In the genomic region with DNA sequence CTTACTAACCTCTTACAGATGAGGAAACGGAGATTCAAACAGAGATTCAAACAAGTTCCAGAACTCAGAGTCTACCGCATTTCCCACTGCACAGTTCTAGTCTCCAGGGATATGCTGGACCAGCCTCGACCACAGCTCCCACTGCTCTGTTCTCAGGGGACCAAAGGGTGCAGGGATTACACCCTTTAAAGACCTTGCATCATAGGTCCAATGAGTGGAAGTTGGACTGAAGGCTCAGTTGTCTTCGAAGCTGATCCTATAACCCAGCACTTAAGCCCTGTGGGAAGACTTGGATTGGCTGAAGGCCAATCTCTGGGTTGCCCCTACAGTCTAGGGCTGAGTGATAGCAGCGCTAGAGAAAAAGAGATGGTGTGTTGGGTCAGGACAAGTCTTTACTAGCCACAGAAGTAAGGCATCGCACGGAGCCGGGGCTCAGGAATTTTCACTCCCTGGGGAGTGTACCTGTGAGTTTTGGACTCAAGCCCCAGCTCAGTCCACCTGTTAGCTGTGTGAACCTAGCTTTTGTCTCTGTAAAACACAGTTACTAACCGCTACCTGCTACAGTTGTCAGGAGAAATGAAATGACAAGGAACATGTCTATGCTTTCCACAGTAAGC, we compare ENCODE assay signal across 8 mouse cellular contexts. TPM values are rescaled to one million over a fixed set of nuclear protein-coding genes. Genes with fewer than 3 reads are reported as not detected.
DNase-seq lines count a peak whose midpoint lies in the region; ATAC-seq and TF ChIP-seq lines count a peak whose summit lies in the region.

No protein-coding gene starts in this region.

- H3K27ac ChIP-seq in heart, embryonic 12.5 days (ENCODE audit: poor library complexity, severe bottlenecking): no peak overlapping the region
- no peak overlapping the region for H3K27ac ChIP-seq in MEL (ENCODE audit: control insufficient read depth, low read depth, low read length)
- peak overlapping the region; percentile 95; the same call in 1 of the 2 replicates for H3K27ac ChIP-seq in heart, postnatal 0 days (ENCODE audit: low read depth)
- H3K27ac ChIP-seq in liver, postnatal 0 days (ENCODE audit: low read depth): peak overlapping the region; percentile 98

- ATAC-seq in heart, embryonic 12.5 days (ENCODE audit: insufficient number of reproducible peaks, low FRiP score): no peak
- no peak for ATAC-seq in heart, postnatal 0 days (ENCODE audit: insufficient read depth, low read depth)
- ATAC-seq in liver, postnatal 0 days: no peak

- no peak for TF ChIP-seq CTCF in MEL (IDR thresholded peaks at IDR 0.05 in 2 of 3, conservative IDR thresholded peaks at IDR 0.05 in 1 of 3; ENCODE audit: control insufficient read depth in 1 of 3, insufficient read depth in 1 of 3, low read depth in 2 of 3, low read length in 3 of 3, poor library complexity in 1 of 3, severe bottlenecking in 1 of 3)
- no peak for TF ChIP-seq CTCF in heart, postnatal 0 days (IDR thresholded peaks at IDR 0.05; ENCODE audit: low read depth)
- no peak for TF ChIP-seq CTCF in liver, postnatal 0 days (IDR thresholded peaks at IDR 0.05; ENCODE audit: low read depth)

- peaks cover 43% of the 10 kb centered on the region for H3K36me3 ChIP-seq in heart, embryonic 12.5 days
- H3K36me3 ChIP-seq in MEL (ENCODE audit: control insufficient read depth in 1 of 2, insufficient read depth in 2 of 2, low read length in 2 of 2): peaks cover 1 to 30% of the 10 kb centered on the region in 2 experiments; a peak in 3 of 4 replicates
- peaks cover 41% of the 10 kb centered on the region for H3K36me3 ChIP-seq in heart, postnatal 0 days (replicated peaks; ENCODE audit: control insufficient read depth, insufficient read depth, low read length)
- peaks cover 25% of the 10 kb centered on the region for H3K36me3 ChIP-seq in liver, postnatal 0 days (replicated peaks; ENCODE audit: insufficient read depth, low read length)

- H3K27me3 ChIP-seq in heart, embryonic 12.5 days (replicated peaks): no peaks in the 10 kb centered on the region
- H3K27me3 ChIP-seq in MEL (ENCODE audit: control insufficient read depth in 1 of 2, insufficient read depth in 2 of 2, low read length in 2 of 2): no peaks in the 10 kb centered on the region
- H3K27me3 ChIP-seq in heart, postnatal 0 days (ENCODE audit: control insufficient read depth, insufficient read depth, low read length): no peaks in the 10 kb centered on the region
- H3K27me3 ChIP-seq in liver, postnatal 0 days (ENCODE audit: insufficient read depth, low read length): no peaks in the 10 kb centered on the region

- DNase-seq in heart, postnatal 4 days: no peak
- DNase-seq in MEL (ENCODE audit: low read depth, low spot score): no peak
- DNase-seq in heart, postnatal 0 days (ENCODE audit: low spot score): no peak
- DNase-seq in liver, postnatal 0 days: no peak
- no peak for DNase-seq in urinary bladder, postnatal 36 days (ENCODE audit: low spot score in 2 of 2)
- DNase-seq in adrenal gland, adult 2 months: no peak
- no peak for DNase-seq in lung, postnatal 4 days

- no peaks in the 10 kb centered on the region for H3K9me3 ChIP-seq in heart, embryonic 12.5 days (replicated peaks)
- H3K9me3 ChIP-seq in MEL (replicated peaks; ENCODE audit: insufficient read depth, low read length): no peaks in the 10 kb centered on the region
- H3K9me3 ChIP-seq in heart, postnatal 0 days (replicated peaks; ENCODE audit: control insufficient read depth, low read length): no peaks in the 10 kb centered on the region
- no peaks in the 10 kb centered on the region for H3K9me3 ChIP-seq in liver, postnatal 0 days (ENCODE audit: low read length)

- H3K79me2 ChIP-seq in MEL (ENCODE audit: control insufficient read depth, insufficient read depth, low read length, poor library complexity): peaks cover 19% of the 10 kb centered on the region

- peak overlapping the region; percentile 98 for H3K9ac ChIP-seq in heart, embryonic 12.5 days
- H3K9ac ChIP-seq in MEL (ENCODE audit: control insufficient read depth, low read depth, low read length, poor library complexity, severe bottlenecking): no peak overlapping the region; the same call in 1 of the 2 replicates
- peak overlapping the region; percentile 99 for H3K9ac ChIP-seq in heart, postnatal 0 days (replicated peaks; ENCODE audit: low read depth, low read length)
- H3K9ac ChIP-seq in liver, postnatal 0 days (replicated peaks): peak overlapping the region; percentile 83

- H3K4me2 ChIP-seq in heart, embryonic 12.5 days: peak overlapping the region; percentile 96
- H3K4me2 ChIP-seq in heart, postnatal 0 days (ENCODE audit: low read depth, low read length): peak overlapping the region; percentile 94
- peak overlapping the region; percentile 98 for H3K4me2 ChIP-seq in liver, postnatal 0 days (ENCODE audit: low read depth, low read length)

- 86% methylated on average over 9 of the region's 9 CpGs for WGBS in heart, embryonic 12.5 days
- WGBS in heart, postnatal 0 days: 63% methylated on average over 9 of the region's 9 CpGs
- 68% methylated on average over 9 of the region's 9 CpGs for WGBS in liver, postnatal 0 days (ENCODE audit: insufficient replicate concordance)

- TF ChIP-seq POLR2A in MEL (IDR thresholded peaks at IDR 0.05; ENCODE audit: control insufficient read depth in 1 of 2, insufficient read depth in 1 of 2, low read depth in 1 of 2, low read length in 2 of 2, poor library complexity in 1 of 2): no peak

- TF ChIP-seq RAD21 in MEL (IDR thresholded peaks at IDR 0.05; ENCODE audit: low read depth, low read length): no peak

- peak overlapping the region; percentile 91 for H3K4me3 ChIP-seq in heart, embryonic 12.5 days
- peak overlapping the region; percentile 89 to 90 for H3K4me3 ChIP-seq in MEL (ENCODE audit: control insufficient read depth in 1 of 2, insufficient read depth in 1 of 2, low read depth in 2 of 2, low read length in 2 of 2)
- peak overlapping the region; percentile 90 for H3K4me3 ChIP-seq in heart, postnatal 0 days (ENCODE audit: low read depth, low read length)
- peak overlapping the region; percentile 90 for H3K4me3 ChIP-seq in liver, postnatal 0 days (ENCODE audit: low read depth, low read length)

- TF ChIP-seq EP300 in MEL (IDR thresholded peaks at IDR 0.05; ENCODE audit: low read depth in 1 of 2, low read length in 2 of 2): no peak
- TF ChIP-seq EP300 in heart, postnatal 0 days (IDR thresholded peaks at IDR 0.05; ENCODE audit: low read depth): no peak
- no peak for TF ChIP-seq EP300 in liver, postnatal 0 days (IDR thresholded peaks at IDR 0.05; ENCODE audit: low read depth)

- H3K4me1 ChIP-seq in heart, embryonic 12.5 days (replicated peaks): peaks cover 29% of the 10 kb centered on the region
- peaks cover 19 to 40% of the 10 kb centered on the region in 2 experiments for H3K4me1 ChIP-seq in MEL (ENCODE audit: control insufficient read depth in 1 of 2, insufficient read depth in 2 of 2, low read length in 2 of 2)
- H3K4me1 ChIP-seq in heart, postnatal 0 days (ENCODE audit: control insufficient read depth, insufficient read depth): peaks cover 14% of the 10 kb centered on the region
- peaks cover 37% of the 10 kb centered on the region for H3K4me1 ChIP-seq in liver, postnatal 0 days (ENCODE audit: insufficient read depth)

RNA-seq across cellular contexts. Expression of a gene that starts 1.6 kb away (rescaled TPM):
- polyA plus RNA-seq in heart, embryonic 12.5 days (2016; fragmentation: Nextera tagmentation; extraction: Ambion mirVana): 43.2 and 45.1 TPM in 2 replicates
- total RNA-seq in heart, postnatal 4 days (2021): 10 to 100 TPM; 47.1 to 51.4 TPM
- 11.8 and 13.1 TPM in 2 replicates for total RNA-seq in MEL (2012; rRNA removed)
- 10 to 100 TPM in 1 of 2 experiments, not detected in 1; 48.9 TPM for polyA plus RNA-seq in MEL (2012; ENCODE audit: insufficient read depth in 1 of 2, insufficient read length in 2 of 2, low read depth in 1 of 2, low replicate concordance in 2 of 2, missing spikeins in 1 of 2)
- 22.6 and 30.3 TPM in 2 replicates for total RNA-seq in heart, postnatal 0 days (2014; rRNA removed; ENCODE audit: low replicate concordance)
- polyA plus RNA-seq in heart, postnatal 0 days (2015; fragmentation: Nextera tagmentation; extraction: Ambion mirVana): 34.4 and 34.5 TPM in 2 replicates
- 13.5 and 13.7 TPM in 2 replicates for polyA plus RNA-seq in liver, postnatal 0 days (2015; fragmentation: Nextera tagmentation; extraction: Ambion mirVana)
- 10 to 100 TPM; 54.4 to 61.2 TPM for total RNA-seq in adrenal gland, adult 2 months (2021)
- 90.7 and 93.9 TPM in 2 replicates for polyA plus RNA-seq in adrenal gland, adult 2 months (2012; rRNA removed)

RNA-seq across cellular contexts. Expression of a gene that starts 10.7 kb away (rescaled TPM):
- polyA plus RNA-seq in heart, embryonic 12.5 days (2016; fragmentation: Nextera tagmentation; extraction: Ambion mirVana): 1.7 and 3.2 TPM in 2 replicates
- total RNA-seq in heart, postnatal 4 days (2021): 1 to 10 TPM in 1 of 2 experiments, under 1 TPM in 1; 0.67 to 9.0 TPM
- total RNA-seq in MEL (2012; rRNA removed): 0.04 and 0.20 TPM in 2 replicates
- under 1 TPM in 1 of 2 experiments, not detected in 1; 0.47 TPM for polyA plus RNA-seq in MEL (2012; ENCODE audit: insufficient read depth in 1 of 2, insufficient read length in 2 of 2, low read depth in 1 of 2, low replicate concordance in 2 of 2, missing spikeins in 1 of 2)
- total RNA-seq in heart, postnatal 0 days (2014; rRNA removed; ENCODE audit: low replicate concordance): 0.92 and 3.8 TPM in 2 replicates
- 0.40 and 0.92 TPM in 2 replicates for polyA plus RNA-seq in heart, postnatal 0 days (2015; fragmentation: Nextera tagmentation; extraction: Ambion mirVana)
- 2.2 and 34.1 TPM in 2 replicates for polyA plus RNA-seq in liver, postnatal 0 days (2015; fragmentation: Nextera tagmentation; extraction: Ambion mirVana)
- not detected for total RNA-seq in adrenal gland, adult 2 months (2021)
- not detected in 2 replicates for polyA plus RNA-seq in adrenal gland, adult 2 months (2012; rRNA removed)

RNA-seq across cellular contexts. Expression of a gene that starts 13.6 kb away (rescaled TPM):
- polyA plus RNA-seq in heart, embryonic 12.5 days (2016; fragmentation: Nextera tagmentation; extraction: Ambion mirVana): 167 and 168 TPM in 2 replicates
- total RNA-seq in heart, postnatal 4 days (2021): 100 to 1,000 TPM; 224 to 238 TPM
- 224 and 244 TPM in 2 replicates for total RNA-seq in MEL (2012; rRNA removed)
- 100 to 1,000 TPM in 1 of 2 experiments, not detected in 1; 397 TPM for polyA plus RNA-seq in MEL (2012; ENCODE audit: insufficient read depth in 1 of 2, insufficient read length in 2 of 2, low read depth in 1 of 2, low replicate concordance in 2 of 2, missing spikeins in 1 of 2)
- 151 and 153 TPM in 2 replicates for total RNA-seq in heart, postnatal 0 days (2014; rRNA removed; ENCODE audit: low replicate concordance)
- polyA plus RNA-seq in heart, postnatal 0 days (2015; fragmentation: Nextera tagmentation; extraction: Ambion mirVana): 199 and 205 TPM in 2 replicates
- polyA plus RNA-seq in liver, postnatal 0 days (2015; fragmentation: Nextera tagmentation; extraction: Ambion mirVana): 57.6 and 57.7 TPM in 2 replicates
- total RNA-seq in adrenal gland, adult 2 months (2021): 100 to 1,000 TPM; 217 to 239 TPM
- 236 and 278 TPM in 2 replicates for polyA plus RNA-seq in adrenal gland, adult 2 months (2012; rRNA removed)

RNA-seq across cellular contexts. Expression of a gene that starts 29.7 kb away (rescaled TPM):
- 49.7 and 52.5 TPM in 2 replicates for polyA plus RNA-seq in heart, embryonic 12.5 days (2016; fragmentation: Nextera tagmentation; extraction: Ambion mirVana)
- total RNA-seq in heart, postnatal 4 days (2021): 10 to 100 TPM; 60.0 to 65.7 TPM
- 40.8 and 52.1 TPM in 2 replicates for total RNA-seq in MEL (2012; rRNA removed)
- polyA plus RNA-seq in MEL (2012; ENCODE audit: insufficient read depth in 1 of 2, insufficient read length in 2 of 2, low read depth in 1 of 2, low replicate concordance in 2 of 2, missing spikeins in 1 of 2): 100 to 1,000 TPM; 218 to 821 TPM
- 21.8 and 35.6 TPM in 2 replicates for total RNA-seq in heart, postnatal 0 days (2014; rRNA removed; ENCODE audit: low replicate concordance)
- polyA plus RNA-seq in heart, postnatal 0 days (2015; fragmentation: Nextera tagmentation; extraction: Ambion mirVana): 13.4 and 14.1 TPM in 2 replicates
- polyA plus RNA-seq in liver, postnatal 0 days (2015; fragmentation: Nextera tagmentation; extraction: Ambion mirVana): 12.0 and 13.6 TPM in 2 replicates
- 100 to 1,000 TPM in 1 of 2 experiments, 10 to 100 TPM in 1; 83.7 to 108 TPM for total RNA-seq in adrenal gland, adult 2 months (2021)
- 454 and 474 TPM in 2 replicates for polyA plus RNA-seq in adrenal gland, adult 2 months (2012; rRNA removed)

RNA-seq across cellular contexts. Expression of a gene that starts 45.0 kb away (rescaled TPM):
- 23.3 and 23.9 TPM in 2 replicates for polyA plus RNA-seq in heart, embryonic 12.5 days (2016; fragmentation: Nextera tagmentation; extraction: Ambion mirVana)
- total RNA-seq in heart, postnatal 4 days (2021): 10 to 100 TPM; 11.8 to 15.0 TPM
- 12.9 and 15.2 TPM in 2 replicates for total RNA-seq in MEL (2012; rRNA removed)
- polyA plus RNA-seq in MEL (2012; ENCODE audit: insufficient read depth in 1 of 2, insufficient read length in 2 of 2, low read depth in 1 of 2, low replicate concordance in 2 of 2, missing spikeins in 1 of 2): 10 to 100 TPM in 1 of 2 experiments, not detected in 1; 16.2 TPM
- 20.2 and 24.8 TPM in 2 replicates for total RNA-seq in heart, postnatal 0 days (2014; rRNA removed; ENCODE audit: low replicate concordance)
- polyA plus RNA-seq in heart, postnatal 0 days (2015; fragmentation: Nextera tagmentation; extraction: Ambion mirVana): 15.0 and 16.4 TPM in 2 replicates
- polyA plus RNA-seq in liver, postnatal 0 days (2015; fragmentation: Nextera tagmentation; extraction: Ambion mirVana): 7.1 and 7.2 TPM in 2 replicates
- total RNA-seq in adrenal gland, adult 2 months (2021): 10 to 100 TPM; 39.5 to 73.6 TPM
- 55.5 and 69.8 TPM in 2 replicates for polyA plus RNA-seq in adrenal gland, adult 2 months (2012; rRNA removed)

Comparison
In these comparisons a context has a peak if more than half of its experiments do, and no peak if none do; other contexts are left out.
1. H3K27ac ChIP-seq: peak in heart, postnatal 0 days (single experiment) and liver, postnatal 0 days (single experiment); none in heart, embryonic 12.5 days (single experiment) and MEL (single experiment).
2. Peak in every context shown above with its lines, with median percentiles within 50 percentile points of each other: H3K4me2 ChIP-seq and H3K4me3 ChIP-seq.